Mouse (Mus musculus): ENCODE results near the gene Sfpq.
A peak's percentile ranks its signal among the peaks of the same experiment; 100 is the strongest.

Gene Sfpq

DNA sequence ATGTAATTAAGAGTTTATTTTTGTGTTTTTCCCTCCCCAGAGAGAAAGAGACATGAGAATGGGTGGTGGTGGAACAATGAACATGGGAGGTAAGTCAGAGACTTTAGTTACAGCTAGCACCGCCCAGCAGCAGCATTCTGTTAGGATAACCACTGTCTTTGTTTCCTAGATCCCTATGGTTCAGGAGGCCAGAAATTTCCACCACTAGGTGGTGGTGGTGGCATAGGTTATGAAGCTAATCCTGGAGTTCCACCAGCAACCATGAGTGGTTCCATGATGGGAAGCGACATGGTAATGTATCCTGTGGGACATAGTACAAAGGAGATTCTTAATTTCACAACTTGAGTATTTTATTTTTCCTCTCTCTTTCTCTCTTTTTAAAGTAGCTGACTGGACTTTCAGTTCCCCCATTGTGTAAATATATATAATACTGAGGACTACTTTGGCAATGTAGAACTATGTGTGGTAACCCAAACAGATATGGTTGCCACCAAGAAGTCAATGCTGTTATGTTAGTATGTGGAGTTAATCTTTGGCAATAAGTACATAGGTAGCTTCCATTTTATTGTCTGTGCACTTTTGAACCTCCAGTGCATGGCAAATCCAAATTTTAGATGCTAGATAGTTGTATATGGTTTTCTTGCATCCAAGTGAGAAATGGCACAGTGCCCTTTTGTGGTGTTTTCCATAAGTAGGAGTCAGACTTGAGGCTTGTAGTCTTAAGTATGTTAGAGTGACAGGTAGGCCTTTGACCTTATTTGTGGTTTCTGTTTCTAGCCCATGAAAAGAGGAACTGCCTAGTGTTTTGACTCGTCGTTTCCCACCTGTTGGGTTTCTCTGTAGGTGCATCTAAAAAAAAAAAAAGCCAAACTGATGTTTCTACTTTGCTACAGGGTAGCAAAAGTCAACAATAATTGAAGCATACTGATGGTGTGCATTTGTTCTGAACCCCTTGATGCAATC lies 6.4 kb downstream of the Sfpq start:
- DNase-seq (ENCODE audit: low read depth, low spot score): peak; percentile 61

DNA sequence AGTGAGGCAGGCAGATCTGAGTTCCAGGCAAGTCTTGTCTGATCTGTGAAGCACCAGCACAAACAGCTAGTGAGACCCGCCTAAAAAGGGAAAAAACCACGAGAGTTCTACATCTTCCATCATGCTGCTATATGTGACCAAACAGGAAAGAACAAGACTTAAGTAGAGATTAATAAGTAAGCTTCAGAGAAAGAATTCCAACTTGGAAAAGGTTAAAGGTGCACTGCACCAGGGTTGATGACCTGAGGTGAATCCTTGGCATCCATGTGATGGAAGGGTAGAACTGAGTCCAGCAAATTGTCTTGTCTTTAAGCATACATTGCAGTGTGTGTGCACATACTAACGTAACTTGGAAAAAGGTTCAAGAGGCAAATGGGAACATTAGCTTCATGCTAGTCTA lies 16.0 kb downstream of the Sfpq start:
- no peak for DNase-seq (ENCODE audit: low read depth, low spot score)

DNA sequence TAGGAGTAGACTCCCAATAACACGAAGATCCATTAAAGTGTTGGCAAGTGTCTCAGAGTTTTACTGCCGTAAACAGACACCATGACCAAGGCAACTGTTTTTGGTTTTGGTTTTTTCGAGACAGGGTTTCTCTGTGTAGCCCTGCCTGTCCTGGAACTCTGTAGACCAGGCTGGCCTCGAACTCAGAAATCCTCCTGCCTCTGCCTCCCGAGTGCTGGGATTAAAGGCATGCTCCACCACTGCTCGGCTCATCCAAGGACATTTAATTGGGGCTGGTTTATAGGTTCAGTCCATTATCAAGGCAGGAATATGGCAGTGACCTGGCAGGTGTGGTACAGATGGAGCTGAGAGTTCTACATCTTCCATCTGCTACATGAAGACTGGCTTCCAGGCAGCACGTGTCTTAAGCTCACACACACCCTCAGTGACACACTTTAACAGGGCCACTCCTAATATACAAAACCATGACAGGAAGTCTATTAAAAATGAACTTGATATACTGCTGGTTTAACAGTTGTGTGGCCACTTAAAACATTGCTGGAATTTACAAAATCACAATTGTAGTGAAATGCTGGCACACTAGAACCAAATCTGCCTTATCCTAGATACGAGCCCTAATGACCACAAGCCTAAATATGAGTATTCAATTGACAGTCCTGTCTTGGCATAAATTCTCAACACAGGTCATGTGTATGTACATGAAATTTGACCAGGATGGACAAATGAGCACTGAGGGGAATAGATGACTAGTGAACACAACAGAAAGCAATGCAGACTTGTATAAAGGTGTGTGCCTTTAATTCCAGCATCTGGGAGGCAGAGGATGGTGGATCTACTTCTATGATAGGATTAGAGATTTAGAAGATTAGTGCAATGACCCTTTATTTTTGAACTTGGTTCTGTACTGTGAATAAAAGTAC lies 17.0 kb downstream of the Sfpq start:
- DNase-seq (ENCODE audit: low read depth, low spot score): no peak

DNA sequence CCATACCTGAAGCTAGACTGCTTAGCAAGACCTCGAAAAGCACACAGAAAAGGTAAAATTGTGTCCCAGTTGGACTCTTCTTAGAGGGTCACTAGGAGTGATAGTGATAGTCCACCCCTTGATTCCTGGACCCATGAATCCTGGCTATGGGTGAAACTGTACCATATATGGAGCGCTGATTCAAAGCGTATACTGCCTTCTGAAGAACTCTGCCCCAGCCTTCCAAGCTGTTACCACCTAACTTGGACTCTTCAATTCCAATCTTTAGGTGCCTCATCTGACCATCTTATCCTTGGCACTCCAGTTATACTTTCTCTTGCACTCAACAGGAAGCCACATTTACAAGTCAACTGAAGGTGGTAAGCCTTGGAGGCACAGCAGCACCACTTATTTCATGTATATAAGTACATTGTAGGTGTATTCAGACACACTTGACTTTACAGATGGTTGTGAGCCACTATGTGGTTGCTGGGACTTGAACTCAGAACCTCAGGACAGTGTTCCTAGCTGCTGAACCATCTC lies 17.8 kb downstream of the Sfpq start:
- no peak for DNase-seq (ENCODE audit: low read depth, low spot score)

DNA sequence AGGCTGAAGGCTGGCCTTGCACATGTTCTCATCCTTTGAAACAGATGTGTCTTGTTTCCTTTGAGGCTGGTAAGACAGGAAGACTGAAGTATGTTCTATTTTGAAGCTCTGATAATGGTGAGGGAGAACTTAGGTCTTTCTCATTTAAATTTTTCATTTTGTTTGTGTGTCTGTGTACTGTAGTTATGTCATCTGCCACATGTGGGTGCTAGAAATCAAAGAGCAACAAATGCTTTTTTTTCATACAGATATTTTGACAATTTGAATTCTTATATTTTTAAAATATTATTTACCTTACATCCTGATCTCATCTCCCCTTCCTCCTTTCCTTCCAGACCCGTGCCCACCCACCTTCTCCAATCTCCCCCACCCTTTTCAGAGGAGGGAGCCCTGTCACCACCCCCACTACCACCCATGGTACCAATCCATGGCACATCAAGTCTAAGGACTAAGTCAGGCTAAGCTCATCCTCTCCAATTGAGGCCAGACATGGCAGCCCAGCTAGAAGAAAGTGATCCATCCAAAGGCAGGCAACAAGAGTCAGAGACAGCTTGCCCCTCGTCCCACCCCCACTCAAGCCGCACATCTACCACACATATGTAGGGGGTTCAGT lies 18.9 kb downstream of the Sfpq start:
- no peak for DNase-seq (ENCODE audit: low read depth, low spot score)

DNA sequence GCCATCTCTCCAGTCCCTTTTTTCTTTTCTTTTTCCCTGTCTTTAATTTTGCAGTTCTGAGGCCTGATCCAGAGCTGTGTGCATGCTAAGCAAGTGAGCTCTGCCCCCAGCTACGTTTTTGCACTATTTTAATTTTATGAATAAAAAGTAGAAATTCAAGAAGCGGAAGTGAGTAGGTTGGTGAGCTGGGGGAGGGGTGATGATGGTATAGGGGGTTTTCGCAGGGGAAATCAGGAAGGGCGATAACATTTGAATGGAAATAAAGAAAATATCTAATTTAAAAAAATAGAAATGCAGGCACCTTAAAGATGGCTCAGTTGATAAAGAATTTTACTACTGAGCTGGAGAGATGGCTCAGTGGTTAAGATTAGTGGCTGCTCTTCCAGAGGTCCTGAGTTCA lies 22.4 kb downstream of the Sfpq start:
- DNase-seq (ENCODE audit: low read depth, low spot score): no peak

DNA sequence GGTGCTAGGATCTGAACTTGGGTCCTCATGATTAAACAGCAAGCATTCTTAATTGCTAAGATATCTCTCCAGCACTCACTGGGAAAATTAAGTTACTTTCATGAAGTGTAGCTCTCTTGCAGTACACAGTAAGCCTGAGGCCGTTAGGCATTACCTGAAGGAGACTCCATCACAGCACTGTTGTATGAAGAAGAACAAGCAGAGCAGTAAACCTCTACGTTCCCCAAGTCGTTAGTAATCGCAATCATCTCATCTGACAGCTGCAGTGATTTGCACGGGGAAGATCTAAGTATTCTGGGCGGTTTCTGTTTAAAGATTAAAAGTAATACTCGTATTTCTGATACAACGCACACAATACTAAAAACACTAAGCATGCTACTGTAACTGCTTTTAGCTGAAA lies 30.0 kb downstream of the Sfpq start:
- DNase-seq (ENCODE audit: low read depth, low spot score): no peak

DNA sequence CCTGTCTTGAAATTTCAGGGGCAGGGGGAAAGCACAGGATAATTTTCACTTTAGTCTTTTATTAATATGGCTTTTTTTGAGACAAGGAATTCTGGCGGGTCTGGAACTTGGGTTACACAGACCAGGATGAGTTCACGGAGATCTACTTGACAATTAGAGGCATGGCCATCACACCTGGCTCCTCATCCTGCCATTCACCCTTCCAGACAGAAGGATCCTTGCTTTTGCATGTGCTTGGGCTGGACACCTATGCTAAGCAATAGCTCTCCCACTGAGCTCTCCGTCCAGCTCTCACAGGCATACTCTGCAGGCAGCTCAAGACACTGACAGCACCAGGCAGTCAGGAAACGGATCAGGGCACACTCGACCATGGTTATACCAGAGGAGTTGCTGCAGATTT lies 31.9 kb downstream of the Sfpq start:
- DNase-seq (ENCODE audit: low read depth, low spot score): no peak

DNA sequence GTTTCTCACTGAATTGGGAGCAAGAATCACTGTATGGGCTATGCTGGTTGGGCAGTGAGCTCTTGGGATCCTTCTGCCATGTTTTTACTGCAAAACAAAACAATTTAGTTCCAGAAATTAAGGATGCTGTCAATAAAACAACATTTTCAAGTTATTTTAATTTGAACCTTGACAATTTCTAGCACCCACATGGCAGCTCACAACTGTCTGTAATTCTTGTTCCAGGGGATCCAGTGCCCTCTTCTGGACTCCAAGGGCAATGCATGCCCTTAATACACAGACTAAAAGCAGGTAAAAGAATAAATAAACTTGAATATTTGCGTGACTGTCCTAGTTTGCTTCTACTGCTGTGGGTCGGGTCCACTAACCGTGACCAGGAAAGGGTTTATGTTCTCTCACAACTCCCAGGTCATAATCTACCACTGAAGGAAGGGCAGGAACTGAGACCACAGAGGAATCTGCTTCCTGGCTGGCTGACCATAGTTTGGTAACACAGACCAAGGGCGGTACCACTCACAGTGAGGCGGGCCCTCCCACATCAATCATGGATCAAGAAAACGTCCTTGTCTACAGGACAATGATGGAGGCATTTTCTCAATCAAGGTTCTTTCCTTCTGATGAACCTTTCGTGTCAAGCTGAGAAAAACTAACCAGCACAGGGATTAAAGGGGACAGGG lies 33.5 kb downstream of the Sfpq start:
- DNase-seq (ENCODE audit: low read depth, low spot score): no peak

DNA sequence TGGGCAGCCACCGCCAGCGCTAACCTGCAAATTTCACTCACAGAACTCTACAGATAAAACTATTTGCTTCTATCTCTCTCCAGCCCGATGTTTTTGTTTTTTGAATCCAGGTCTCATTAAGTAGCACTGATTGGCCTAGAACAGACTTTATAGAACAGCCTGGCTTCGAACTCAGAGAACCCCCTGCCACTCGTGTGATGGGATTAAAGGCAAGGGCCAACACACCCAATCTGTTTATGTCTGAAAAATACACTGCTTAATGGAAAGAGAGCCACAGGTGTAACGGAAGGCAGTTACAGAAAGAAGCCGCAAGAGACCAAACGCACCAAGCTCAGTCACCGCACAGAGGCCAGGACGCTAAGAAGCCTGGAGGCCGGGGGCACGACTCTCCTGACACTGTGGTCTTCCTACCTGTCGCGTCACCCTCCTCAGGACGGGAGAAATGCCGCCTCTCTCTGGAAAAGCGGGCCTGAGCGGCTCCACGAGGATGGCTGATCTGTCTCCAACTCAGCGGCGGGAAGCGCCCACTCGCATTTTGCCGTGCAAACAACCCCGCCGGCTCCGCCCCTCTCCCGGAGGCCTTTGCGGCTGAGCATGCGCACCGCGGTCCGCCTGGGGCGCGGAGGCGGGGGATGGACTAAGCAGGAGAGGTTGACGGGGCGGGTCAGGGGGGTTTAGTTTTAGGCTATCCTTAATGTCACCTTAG lies 39.6 kb downstream of the Sfpq start, which contains the start of gene Zmym1:
Zmym1 (minus strand) TSS at position 568 of the 706 bp plus-strand sequence.
- peak; percentile 88 for DNase-seq (ENCODE audit: low read depth, low spot score)

DNA sequence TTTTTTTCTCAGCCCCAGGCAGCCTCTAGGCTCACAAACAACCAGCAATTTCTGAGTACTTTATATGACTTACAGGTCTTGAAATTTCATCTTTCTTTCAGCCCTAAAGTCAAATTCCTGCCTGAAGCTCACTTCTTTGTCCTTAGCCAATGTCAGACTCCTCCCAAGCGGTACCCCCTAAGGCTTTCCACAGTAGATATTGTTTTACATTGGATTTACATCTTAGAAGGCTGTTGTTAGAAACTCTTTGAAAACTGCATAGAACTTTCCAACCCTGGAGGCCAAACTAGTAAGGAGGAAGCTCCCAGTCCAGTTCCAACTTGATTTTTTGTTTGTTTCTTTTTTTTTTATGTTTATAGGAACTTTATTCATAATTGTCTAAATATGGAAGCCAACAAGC lies 42.9 kb downstream of the Sfpq start:
- no peak for DNase-seq (ENCODE audit: low read depth, low spot score)

DNA sequence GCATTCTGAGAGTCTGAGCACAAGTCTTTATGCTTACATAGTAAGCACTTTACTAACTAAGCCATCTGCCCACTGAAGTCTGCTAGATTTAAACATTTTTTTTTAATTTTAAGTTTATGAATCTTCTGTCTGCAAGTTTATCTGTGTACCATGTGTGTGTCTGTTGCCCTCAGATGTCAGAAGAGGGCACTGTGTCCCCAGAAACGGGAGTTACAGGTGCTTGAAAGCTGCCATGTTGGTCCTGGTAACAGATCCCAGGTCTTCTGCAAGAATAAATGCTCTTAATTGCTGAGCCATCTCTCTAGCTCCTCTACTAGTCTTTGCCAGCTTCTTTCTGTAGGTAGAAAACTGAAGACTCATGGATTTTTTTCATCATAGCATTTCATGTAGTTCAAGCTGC lies 53.8 kb downstream of the Sfpq start:
- DNase-seq (ENCODE audit: low read depth, low spot score): no peak

DNA sequence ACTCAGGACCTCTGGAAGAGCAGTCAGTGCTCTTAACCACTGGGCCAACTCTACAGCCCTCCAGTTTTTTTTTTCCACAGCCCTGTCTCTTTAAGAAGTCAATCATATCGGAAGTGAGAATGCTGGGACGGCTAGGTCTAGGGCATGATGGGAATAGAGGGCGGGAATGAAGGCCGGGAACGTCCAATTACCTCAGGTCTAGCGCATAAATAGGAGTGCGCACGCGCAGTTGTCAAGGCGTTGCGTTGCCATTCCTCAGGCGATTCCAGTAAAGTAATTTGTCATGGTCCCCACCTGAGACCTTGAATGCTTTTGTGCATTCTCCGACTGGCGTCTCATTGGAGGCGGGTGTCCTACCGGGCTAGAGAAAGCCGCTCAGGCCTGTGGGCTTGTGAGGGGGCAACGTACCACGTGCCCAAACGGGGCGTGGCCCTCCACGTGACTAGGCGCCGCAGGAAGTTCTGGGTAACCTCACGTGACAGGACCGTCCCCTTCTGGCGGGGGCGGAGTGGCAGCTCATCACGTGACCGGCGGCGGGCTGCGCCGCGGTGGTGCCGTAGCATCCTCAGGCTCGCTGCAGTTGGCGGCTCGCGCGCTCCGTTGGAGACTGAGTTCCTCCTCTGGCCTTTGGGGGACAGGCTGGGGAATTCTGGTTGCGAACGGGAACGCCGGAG lies 55.9 kb downstream of the Sfpq start, which contains the start of gene Zmym6:
Zmym6 (plus strand) TSS at position 509 of the 674 bp plus-strand sequence.
- DNase-seq (ENCODE audit: low read depth, low spot score): peak; percentile 94

DNA sequence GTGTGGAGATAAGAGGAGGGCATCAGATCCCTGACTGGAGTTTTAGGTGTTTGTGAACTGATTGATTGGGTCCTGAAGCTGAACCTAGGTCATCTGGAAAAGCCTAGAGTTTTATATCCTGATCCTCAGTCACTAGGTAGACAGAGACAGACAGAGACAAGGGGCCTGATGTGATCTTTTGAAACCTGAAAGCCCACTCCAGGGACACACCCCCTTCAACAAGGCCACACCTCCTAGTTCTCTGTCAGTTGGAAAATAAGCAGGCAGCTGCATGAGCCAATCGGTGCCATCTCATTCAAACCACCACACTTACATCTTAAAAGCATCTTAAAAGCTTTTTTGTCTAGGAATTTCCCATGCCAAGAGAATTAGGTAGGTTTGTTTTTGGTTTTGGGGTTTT lies 59.7 kb downstream of the Sfpq start:
- no peak for DNase-seq (ENCODE audit: low read depth, low spot score)

DNA sequence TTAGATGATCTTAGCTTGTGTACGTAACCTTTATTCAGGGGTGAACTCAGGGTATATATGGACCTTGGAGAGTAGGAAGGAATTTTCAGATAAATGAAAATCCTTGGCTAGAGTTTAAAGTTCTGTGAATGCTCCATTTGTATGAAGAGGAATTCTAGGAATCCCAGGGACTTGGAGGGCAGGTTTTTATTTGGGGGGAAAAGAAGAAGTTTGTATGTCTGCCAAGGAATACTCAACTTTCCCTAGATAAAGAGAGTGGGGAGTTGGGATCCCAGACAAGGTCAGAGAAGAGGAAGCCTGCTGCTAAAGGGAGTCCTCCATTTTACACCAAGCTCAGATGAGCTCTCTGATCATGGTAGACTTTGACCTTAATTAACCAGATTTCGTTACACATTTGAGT lies 62.0 kb downstream of the Sfpq start:
- no peak for DNase-seq (ENCODE audit: low read depth, low spot score)

DNA sequence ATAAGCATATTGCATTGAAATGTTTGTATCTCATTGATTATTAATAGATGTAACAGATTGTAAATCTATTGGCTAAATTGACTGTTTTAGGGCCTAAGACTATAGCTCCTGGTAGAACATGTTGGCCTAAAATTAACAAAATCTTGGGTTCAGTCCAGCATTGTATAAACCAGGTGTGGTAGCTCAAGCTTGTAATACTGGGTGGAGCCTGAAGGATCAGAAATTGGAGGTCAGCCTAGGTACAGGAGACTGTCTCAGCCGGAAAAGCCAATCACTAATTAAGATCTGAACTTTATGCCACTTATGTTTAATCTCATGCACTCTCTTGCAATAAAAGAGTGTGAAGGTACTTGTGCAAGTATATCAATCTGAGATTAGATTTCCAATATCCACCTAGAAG lies 64.6 kb downstream of the Sfpq start:
- no peak for DNase-seq (ENCODE audit: low read depth, low spot score)

Data from forelimb bud, embryonic 11.5 days (tissue).